23 mouse cellular contexts compared by ENCODE assay signal in the genomic region with DNA sequence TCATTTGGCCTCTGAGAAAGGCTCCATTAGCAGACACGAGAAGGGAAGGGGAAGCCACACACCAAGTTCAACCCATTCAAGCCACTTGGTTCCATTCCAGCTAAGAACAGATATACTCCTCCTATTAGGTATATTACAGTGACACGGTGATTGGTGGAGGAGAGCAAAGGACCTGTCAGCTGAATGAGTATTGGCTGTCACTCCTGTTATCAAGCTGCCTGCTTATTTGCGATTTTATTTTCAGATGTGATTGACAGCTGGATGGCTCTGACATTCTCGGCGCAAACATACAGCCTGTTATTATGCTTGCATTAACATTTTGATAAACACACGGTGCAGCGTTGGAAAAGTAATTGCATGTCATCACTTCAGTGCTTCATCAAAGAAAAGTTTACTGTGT.
"Had no signal": no experiment of that assay in that cellular context is flagged by ENCODE, and none has a peak within 500 bp of the region (broad histone marks: within the 10 kb centered on the region; RNA-seq: fewer than 3 reads in every experiment).

No protein-coding gene starts in this region.

- H3K9ac ChIP-seq: limb, embryonic 12.5 days; limb, embryonic 15.5 days; liver, embryonic 14.5 days; liver, postnatal 0 days; lung, embryonic 14.5 days; neural tube, embryonic 12.5 days; neural tube, embryonic 15.5 days had no signal

- H3K27me3 ChIP-seq: limb, embryonic 12.5 days; limb, embryonic 15.5 days; neural tube, embryonic 12.5 days; neural tube, embryonic 15.5 days had no signal

- H3K4me1 ChIP-seq: neural tube, embryonic 12.5 days had no signal

- H3K36me3 ChIP-seq: limb, embryonic 12.5 days; limb, embryonic 15.5 days; neural tube, embryonic 12.5 days; neural tube, embryonic 15.5 days had no signal

- H3K27ac ChIP-seq: kidney, postnatal 0 days; layer of hippocampus, adult 2 months; limb, embryonic 12.5 days; limb, embryonic 15.5 days; liver, embryonic 14.5 days; macrophage; neural tube, embryonic 12.5 days; neural tube, embryonic 15.5 days; stomach, postnatal 0 days had no signal

- DNase-seq: kidney, postnatal 25 days; layer of hippocampus, adult 9-11 months; left cerebral cortex, postnatal 4 days; liver, postnatal 0 days; lung, embryonic 14.5 days; midbrain, embryonic 14.5 days; right cerebral cortex, adult 18-20 months; right cerebral cortex, postnatal 14 days; right cerebral cortex, postnatal 4 days; thymus, adult 2 months; thymus, postnatal 14 days; thymus, postnatal 4 days had no signal

- ATAC-seq: liver, postnatal 0 days; lung, postnatal 0 days had no signal

- H3K9me3 ChIP-seq: limb, embryonic 12.5 days; limb, embryonic 15.5 days; neural tube, embryonic 12.5 days; neural tube, embryonic 15.5 days had no signal

- H3K4me2 ChIP-seq: limb, embryonic 12.5 days; limb, embryonic 15.5 days; liver, embryonic 11.5 days; lung, embryonic 14.5 days; neural tube, embryonic 12.5 days; neural tube, embryonic 15.5 days had no signal

- H3K4me3 ChIP-seq: layer of hippocampus, adult 2 months; limb, embryonic 12.5 days; limb, embryonic 15.5 days; neural tube, embryonic 12.5 days; neural tube, embryonic 15.5 days had no signal
